Mouse (Mus musculus): ENCODE data around the gene Ccz1. TPM values are rescaled to one million over a fixed set of nuclear protein-coding genes. Genes with fewer than 3 reads are reported as not detected.

Gene Ccz1
- total and polyA plus RNA-seq, 2 experiments: 7.3 to 42.0 TPM

DNA sequence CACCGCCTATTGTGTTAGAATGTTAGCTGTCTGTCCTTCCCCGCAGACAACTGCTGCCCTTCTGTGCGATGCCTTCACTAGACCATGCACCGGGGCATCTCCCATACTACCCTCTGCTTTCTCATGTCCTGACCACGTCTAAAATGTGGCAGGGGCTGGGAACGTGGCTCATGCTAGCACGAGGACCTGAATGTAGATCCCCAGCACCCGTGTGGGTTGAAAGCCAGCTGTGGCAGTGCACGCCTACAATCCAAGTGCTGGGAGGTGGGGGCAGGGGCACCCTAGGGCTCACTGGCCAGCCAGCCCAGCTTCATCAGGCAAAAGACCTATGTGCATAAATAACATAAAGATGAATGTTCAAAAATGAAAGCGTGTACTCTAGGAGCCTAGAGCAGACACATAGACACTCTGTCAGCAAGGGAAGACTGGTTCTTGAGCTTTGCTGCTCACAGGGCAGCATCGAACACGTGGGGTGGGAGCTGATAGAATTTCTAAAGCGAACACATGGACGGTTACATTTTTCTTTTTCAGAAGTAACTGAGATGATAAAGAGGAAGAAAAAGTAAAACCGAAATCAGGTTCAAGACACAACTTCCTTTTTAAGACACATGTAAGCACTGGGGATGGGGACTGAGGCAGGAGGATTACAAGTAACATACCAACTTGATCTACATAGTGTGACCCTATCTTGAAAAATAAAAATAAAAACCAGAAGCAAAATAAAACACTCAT is 12.1 kb downstream of the Ccz1 start:
- 90% methylated on average over 15 of the region's 15 CpGs for WGBS
- no peaks in the 10 kb centered on the region; the same call in 1 of the 2 replicates for H3K79me2 ChIP-seq (ENCODE audit: control insufficient read depth, insufficient read depth, low read length)
- no peaks in the 10 kb centered on the region for H3K4me1 ChIP-seq (ENCODE audit: control insufficient read depth, insufficient read depth, low read length)
- no peak overlapping the region for H3K27ac ChIP-seq (replicated peaks; ENCODE audit: insufficient read depth, low read depth, low read length)
- TF ChIP-seq POLR2A (IDR thresholded peaks at IDR 0.05; ENCODE audit: extremely low read depth, insufficient read depth, low read length) (no peak), CTCF (IDR thresholded peaks at IDR 0.05; ENCODE audit: low read depth, low read length) (no peak)
- no peak overlapping the region for H3K9ac ChIP-seq (ENCODE audit: low read depth, low read length)
- H3K4me3 ChIP-seq (ENCODE audit: insufficient read depth, low read depth, low read length): no peak overlapping the region
- H3K36me3 ChIP-seq (ENCODE audit: control insufficient read depth, insufficient read depth, low read length): peaks cover 25% of the 10 kb centered on the region
- H3K27me3 ChIP-seq (ENCODE audit: control insufficient read depth, insufficient read depth, low read length): no peaks in the 10 kb centered on the region
- DNase-seq (ENCODE audit: extremely low read depth, low read depth, low spot score): peak; percentile 34

GRCm38 (mm10) chr5:143999409-143999808 is 15.3 kb downstream of the Ccz1 start:
- WGBS: 93% methylated on average over 1 of the region's 1 CpGs

DNA sequence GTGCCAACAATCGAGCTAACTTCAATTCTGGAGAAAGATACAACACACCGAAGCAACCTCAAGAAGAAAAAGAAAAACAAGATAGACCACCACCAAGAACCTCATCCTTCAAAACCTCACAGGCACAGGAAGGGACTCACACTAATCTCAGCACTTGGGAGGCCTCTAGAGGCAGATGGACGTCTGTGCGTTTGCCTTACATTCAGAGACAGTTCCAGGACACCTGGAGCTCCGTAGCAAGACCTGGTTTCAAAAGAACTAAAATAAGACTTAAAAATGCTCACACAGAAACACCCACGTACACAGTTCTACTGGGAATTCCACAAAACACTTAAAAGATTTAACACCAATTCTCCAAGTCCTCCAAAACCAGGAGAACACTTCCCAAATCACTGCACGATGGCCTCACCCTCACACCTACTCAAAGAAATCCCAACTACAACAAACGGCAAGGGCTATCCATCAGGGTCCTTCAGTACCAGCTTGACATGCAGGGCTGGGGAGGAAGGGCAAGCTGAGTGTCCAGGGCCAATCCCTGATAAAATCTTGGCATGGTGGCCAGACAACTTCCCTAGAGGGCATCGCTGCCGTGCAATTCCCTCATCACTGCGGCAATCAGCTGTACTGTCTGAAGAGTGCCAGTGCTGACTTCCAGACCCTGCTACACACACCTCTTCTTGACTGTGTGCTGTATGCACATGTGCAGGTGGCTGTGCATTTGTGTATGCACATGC is 19.9 kb downstream of the Ccz1 start:
- no peak overlapping the region for H3K27ac ChIP-seq (replicated peaks; ENCODE audit: insufficient read depth, low read depth, low read length)
- H3K36me3 ChIP-seq (ENCODE audit: control insufficient read depth, insufficient read depth, low read length): peaks cover 46% of the 10 kb centered on the region
- DNase-seq (ENCODE audit: extremely low read depth, low read depth, low spot score): no peak
- no peak overlapping the region for H3K4me3 ChIP-seq (ENCODE audit: insufficient read depth, low read depth, low read length)
- H3K27me3 ChIP-seq (ENCODE audit: control insufficient read depth, insufficient read depth, low read length): no peaks in the 10 kb centered on the region
- H3K9ac ChIP-seq (ENCODE audit: low read depth, low read length): no peak overlapping the region
- H3K79me2 ChIP-seq (ENCODE audit: control insufficient read depth, insufficient read depth, low read length): no peaks in the 10 kb centered on the region
- TF ChIP-seq CTCF (IDR thresholded peaks at IDR 0.05; ENCODE audit: low read depth, low read length) (no peak), POLR2A (IDR thresholded peaks at IDR 0.05; ENCODE audit: extremely low read depth, insufficient read depth, low read length) (no peak)
- WGBS: 76% methylated on average over 11 of the region's 11 CpGs
- no peaks in the 10 kb centered on the region for H3K4me1 ChIP-seq (ENCODE audit: control insufficient read depth, insufficient read depth, low read length)

More at GRCm38 (mm10) chr5:143999409-143999808, 15.3 kb downstream of the Ccz1 start:
- no peaks in the 10 kb centered on the region for H3K79me2 ChIP-seq (ENCODE audit: control insufficient read depth, insufficient read depth, low read length)
- no peak overlapping the region for H3K9ac ChIP-seq (ENCODE audit: low read depth, low read length)
- peaks cover 31% of the 10 kb centered on the region for H3K36me3 ChIP-seq (ENCODE audit: control insufficient read depth, insufficient read depth, low read length)
- no peaks in the 10 kb centered on the region for H3K4me1 ChIP-seq (ENCODE audit: control insufficient read depth, insufficient read depth, low read length)
- no peak overlapping the region for H3K27ac ChIP-seq (replicated peaks; ENCODE audit: insufficient read depth, low read depth, low read length)
- H3K4me3 ChIP-seq (ENCODE audit: insufficient read depth, low read depth, low read length): no peak overlapping the region
- no peak for DNase-seq (ENCODE audit: extremely low read depth, low read depth, low spot score)
- no peak for TF ChIP-seq POLR2A (IDR thresholded peaks at IDR 0.05; ENCODE audit: extremely low read depth, insufficient read depth, low read length)
- TF ChIP-seq CTCF (IDR thresholded peaks at IDR 0.05; ENCODE audit: low read depth, low read length): no peak
- H3K27me3 ChIP-seq (ENCODE audit: control insufficient read depth, insufficient read depth, low read length): no peaks in the 10 kb centered on the region

DNA sequence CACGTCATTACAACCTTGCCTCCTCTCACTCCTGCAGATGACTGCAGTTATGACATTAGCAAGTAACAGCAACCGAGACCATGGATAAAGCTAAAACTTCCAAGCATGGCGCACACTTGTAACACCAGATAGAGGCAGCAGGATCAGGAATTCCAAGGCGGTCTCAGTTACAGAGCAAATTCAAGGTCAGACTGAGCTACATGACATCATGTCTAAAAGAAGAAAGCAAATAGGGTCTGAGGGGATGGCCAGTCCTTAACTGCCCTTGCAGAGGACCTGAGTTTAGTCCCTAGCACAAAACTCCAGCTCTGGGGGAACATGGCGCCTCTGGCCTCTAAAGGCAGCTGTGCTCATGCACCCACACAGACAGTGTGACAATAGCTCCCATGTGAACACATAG is 20.8 kb downstream of the Ccz1 start:
- Histone ChIP-seq H3K79me2 (ENCODE audit: control insufficient read depth, insufficient read depth, low read length) (no peaks in the 10 kb centered on the region), H3K9ac (ENCODE audit: low read depth, low read length) (no peak overlapping the region), H3K4me3 (ENCODE audit: insufficient read depth, low read depth, low read length) (no peak overlapping the region), H3K27me3 (ENCODE audit: control insufficient read depth, insufficient read depth, low read length) (no peaks in the 10 kb centered on the region), H3K36me3 (ENCODE audit: control insufficient read depth, insufficient read depth, low read length) (peaks cover 47% of the 10 kb centered on the region), H3K27ac (replicated peaks; ENCODE audit: insufficient read depth, low read depth, low read length) (no peak overlapping the region), H3K4me1 (ENCODE audit: control insufficient read depth, insufficient read depth, low read length) (no peaks in the 10 kb centered on the region)
- no peak for TF ChIP-seq CTCF (IDR thresholded peaks at IDR 0.05; ENCODE audit: low read depth, low read length)
- no peak for TF ChIP-seq POLR2A (IDR thresholded peaks at IDR 0.05; ENCODE audit: extremely low read depth, insufficient read depth, low read length)
- no peak for DNase-seq (ENCODE audit: extremely low read depth, low read depth, low spot score)
- WGBS: 93% methylated on average over 5 of the region's 5 CpGs

GRCm38 (mm10) chr5:143993260-143993659 is 21.4 kb downstream of the Ccz1 start:
- TF ChIP-seq POLR2A (IDR thresholded peaks at IDR 0.05; ENCODE audit: extremely low read depth, insufficient read depth, low read length): no peak
- no peak for TF ChIP-seq CTCF (IDR thresholded peaks at IDR 0.05; ENCODE audit: low read depth, low read length)
- Histone ChIP-seq H3K27me3 (ENCODE audit: control insufficient read depth, insufficient read depth, low read length) (no peaks in the 10 kb centered on the region), H3K4me3 (ENCODE audit: insufficient read depth, low read depth, low read length) (no peak overlapping the region), H3K27ac (replicated peaks; ENCODE audit: insufficient read depth, low read depth, low read length) (no peak overlapping the region), H3K36me3 (ENCODE audit: control insufficient read depth, insufficient read depth, low read length) (peaks cover 50% of the 10 kb centered on the region), H3K4me1 (ENCODE audit: control insufficient read depth, insufficient read depth, low read length) (no peaks in the 10 kb centered on the region), H3K9ac (ENCODE audit: low read depth, low read length) (no peak overlapping the region), H3K79me2 (ENCODE audit: control insufficient read depth, insufficient read depth, low read length) (no peaks in the 10 kb centered on the region)
- DNase-seq (ENCODE audit: extremely low read depth, low read depth, low spot score): no peak
- WGBS: 94% methylated on average over 8 of the region's 8 CpGs

- H3K9ac ChIP-seq (ENCODE audit: low read depth, low read length): no peak overlapping the region
- DNase-seq (ENCODE audit: extremely low read depth, low read depth, low spot score): no peak
- peaks cover 52% of the 10 kb centered on the region for H3K36me3 ChIP-seq (ENCODE audit: control insufficient read depth, insufficient read depth, low read length)
- H3K79me2 ChIP-seq (ENCODE audit: control insufficient read depth, insufficient read depth, low read length): no peaks in the 10 kb centered on the region
- TF ChIP-seq POLR2A (IDR thresholded peaks at IDR 0.05; ENCODE audit: extremely low read depth, insufficient read depth, low read length) (no peak), CTCF (IDR thresholded peaks at IDR 0.05; ENCODE audit: low read depth, low read length) (no peak)
- H3K27ac ChIP-seq (replicated peaks; ENCODE audit: insufficient read depth, low read depth, low read length): no peak overlapping the region
- no peaks in the 10 kb centered on the region for H3K4me1 ChIP-seq (ENCODE audit: control insufficient read depth, insufficient read depth, low read length)
- H3K27me3 ChIP-seq (ENCODE audit: control insufficient read depth, insufficient read depth, low read length): no peaks in the 10 kb centered on the region
- 91% methylated on average over 10 of the region's 10 CpGs for WGBS
- H3K4me3 ChIP-seq (ENCODE audit: insufficient read depth, low read depth, low read length): no peak overlapping the region
Observed at GRCm38 (mm10) chr5:143992661-143993060, 22.0 kb downstream of the Ccz1 start.

All from liver, adult 2 months (tissue).